Mouse (Mus musculus) spleen, postnatal 36 days (tissue): ENCODE results near the gene Cep162.
A peak's percentile ranks its signal among the peaks of the same experiment; 100 is the strongest.

ENCODE experiments used
- DNase-seq, 2 experiments: peaks; one replicate each; pipeline ENCODE4 v3.0.0; 2022; ENCODE audit warnings: low spot score in 2 of 2, mixed read lengths in 1 of 2

Gene Cep162

GRCm38 (mm10) chr9:87254903-87255695 is at the start of gene Cep162:
Gene Cep162 (minus strand): TSS chr9:87255536.
- peak; percentile 83 for DNase-seq

GRCm38 (mm10) chr9:87303196-87303595 is 47.9 kb upstream of the Cep162 start:
- no peak for DNase-seq

DNA sequence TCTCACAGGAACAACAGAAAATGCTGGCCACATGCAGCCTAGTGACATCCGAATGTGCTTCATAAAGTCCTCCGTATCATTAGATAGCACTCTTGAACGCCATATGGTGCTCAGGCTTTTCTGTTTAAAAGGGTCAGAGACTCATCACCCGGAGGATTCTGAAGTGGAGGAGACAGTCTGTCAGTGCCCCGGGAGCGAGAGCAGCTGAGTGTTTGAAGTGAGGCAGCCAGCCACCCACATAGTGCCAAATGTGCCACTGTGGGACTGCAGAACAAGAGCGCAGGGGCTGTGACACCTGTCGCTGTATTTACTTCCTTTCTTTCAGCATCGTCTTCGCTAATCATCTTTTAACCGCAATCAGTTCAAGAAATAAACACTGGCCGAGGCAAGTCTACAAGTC is 43.6 kb upstream of the Cep162 start:
- no peak for DNase-seq

DNA sequence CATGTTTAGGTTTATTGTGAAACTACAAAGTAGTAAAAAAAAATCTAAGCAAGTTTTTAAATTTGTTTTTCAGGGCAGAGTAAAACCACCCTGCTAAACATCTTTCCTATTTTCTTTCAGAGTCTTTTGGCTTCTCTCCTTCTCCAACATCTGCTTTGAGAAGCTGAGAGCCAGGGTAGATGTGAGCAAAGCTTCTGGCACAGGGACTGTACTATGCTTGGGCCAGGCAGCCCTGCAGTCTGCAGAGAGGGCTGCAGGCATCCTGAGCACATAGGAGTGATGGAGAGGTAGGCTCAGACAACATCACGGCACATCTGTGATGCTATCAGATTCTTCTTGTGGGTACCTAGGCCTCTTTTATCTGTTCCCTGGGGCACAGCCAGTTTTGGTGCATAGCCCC is 42.2 kb upstream of the Cep162 start:
- no peak for DNase-seq

DNA sequence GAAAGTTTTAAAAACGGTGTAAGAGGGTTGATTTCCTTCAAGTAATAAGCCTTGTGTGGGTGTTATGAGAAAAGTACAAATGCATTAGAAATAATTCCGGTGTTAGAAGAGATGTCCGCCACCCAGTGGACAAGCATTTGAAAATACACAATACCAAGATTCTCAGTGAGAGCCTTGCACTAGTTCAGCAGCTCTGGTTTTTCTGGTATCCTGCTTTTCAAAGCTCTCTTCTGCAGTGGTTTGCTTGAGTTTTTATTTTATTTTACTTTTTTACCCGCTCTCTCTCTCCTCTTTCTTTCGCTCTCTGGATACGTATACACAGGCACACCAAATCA is 327 bp upstream of the Cep162 start:
- DNase-seq, result no peak

GRCm38 (mm10) chr9:87248118-87248517 is 7.2 kb downstream of the Cep162 start:
- DNase-seq, result no peak

DNA sequence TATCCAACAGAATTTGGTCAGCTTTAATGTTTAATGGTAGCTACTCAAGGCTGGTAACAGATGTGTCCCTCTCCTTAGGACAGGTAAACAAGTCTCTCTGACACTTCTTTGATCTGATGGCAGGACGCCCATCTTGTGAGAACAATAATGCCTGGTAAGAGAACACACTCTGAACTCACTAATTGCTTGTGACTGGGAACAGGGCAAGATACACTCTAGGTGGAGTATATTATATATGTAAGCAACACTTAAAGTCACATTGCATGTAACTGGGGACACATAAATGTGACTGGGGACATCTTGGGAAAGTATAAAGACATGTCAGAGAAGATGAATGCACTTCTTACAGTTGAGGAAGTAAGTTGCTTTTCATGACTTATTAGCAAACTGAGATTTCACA is 7.7 kb downstream of the Cep162 start:
- no peak for DNase-seq

DNA sequence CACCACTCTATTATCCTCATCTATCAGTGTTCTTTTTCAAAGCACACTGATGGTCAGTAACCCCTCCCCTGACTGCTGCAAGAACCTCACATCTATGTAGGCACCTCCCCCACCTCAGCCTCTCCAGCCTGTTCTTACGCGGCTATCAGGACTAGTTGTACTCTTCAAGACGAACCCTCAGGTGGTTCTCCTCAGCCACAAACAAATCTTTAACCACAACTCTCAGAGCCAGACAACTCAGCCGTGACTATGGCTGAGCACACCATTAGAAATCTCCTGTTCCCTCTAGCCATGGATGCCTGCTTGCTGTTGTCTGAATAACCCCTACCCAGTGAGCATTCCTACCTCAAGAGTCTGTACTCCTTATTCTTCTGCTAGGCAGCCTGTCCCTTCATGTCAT is 42.1 kb downstream of the Cep162 start:
- DNase-seq, result no peak

DNA sequence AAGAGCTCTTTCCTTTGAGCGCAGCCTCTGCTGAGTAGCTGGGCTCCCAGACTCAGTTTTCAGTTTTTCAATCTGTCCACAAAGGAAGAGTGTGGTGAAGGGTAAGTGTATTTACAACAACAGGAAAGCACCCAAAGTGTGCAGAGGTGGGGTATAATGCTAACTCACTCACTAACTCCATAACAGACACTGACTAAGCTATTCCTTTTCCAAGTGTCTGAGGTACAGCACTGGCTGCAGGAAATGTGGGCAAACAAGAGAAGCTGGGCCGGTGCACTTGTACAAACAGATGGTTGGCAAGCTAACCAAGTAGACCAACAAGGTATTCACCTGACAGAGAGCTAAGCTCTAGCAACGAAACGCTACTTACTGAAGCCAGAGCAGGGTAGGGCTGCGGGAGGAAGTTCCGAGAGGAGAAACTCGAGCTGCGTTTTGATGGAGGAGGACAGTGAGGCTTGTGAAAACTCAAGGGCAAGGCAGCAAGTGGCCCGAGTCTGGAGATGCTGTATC is 44.5 kb downstream of the Cep162 start:
- no peak for DNase-seq

DNA sequence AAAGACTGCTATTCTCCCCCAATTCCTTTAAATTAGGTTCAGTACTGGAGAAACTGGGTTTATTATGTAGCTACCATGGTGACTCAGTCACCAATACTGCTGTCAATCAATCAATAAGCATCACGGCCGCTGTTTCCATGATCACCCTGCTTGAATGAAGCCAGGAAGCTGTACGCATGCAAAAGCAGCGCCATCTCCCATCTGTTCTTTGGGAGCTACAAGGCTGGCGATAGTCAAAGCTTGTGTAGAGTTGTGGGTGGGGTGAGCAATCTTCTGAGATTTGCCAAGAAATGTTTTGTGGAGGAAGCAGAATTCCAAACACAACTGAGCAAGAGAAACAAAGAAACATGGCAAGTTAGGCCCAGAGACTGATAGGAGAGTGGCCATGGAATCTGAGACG is 52.9 kb downstream of the Cep162 start:
- DNase-seq, result no peak

DNA sequence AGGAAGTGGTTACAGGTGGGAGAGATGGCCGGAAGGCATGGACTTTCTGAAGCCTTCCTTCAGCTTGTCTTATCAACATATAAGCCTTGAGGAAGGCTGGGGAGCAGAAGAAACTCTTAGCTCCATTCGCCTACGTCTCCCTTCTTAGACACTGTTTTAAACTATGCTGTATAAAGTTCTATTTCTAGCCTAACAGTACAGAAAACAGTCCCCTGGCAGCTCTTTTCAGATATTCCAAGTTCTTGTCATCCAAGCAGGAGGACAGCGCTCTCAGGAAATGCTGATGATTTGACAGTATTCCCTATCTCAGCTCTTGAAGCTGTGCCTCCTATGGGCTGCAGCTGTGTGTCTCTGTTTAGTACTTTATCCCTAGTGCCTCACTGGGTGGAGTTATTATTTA is 54.4 kb downstream of the Cep162 start:
- no peak for DNase-seq

DNA sequence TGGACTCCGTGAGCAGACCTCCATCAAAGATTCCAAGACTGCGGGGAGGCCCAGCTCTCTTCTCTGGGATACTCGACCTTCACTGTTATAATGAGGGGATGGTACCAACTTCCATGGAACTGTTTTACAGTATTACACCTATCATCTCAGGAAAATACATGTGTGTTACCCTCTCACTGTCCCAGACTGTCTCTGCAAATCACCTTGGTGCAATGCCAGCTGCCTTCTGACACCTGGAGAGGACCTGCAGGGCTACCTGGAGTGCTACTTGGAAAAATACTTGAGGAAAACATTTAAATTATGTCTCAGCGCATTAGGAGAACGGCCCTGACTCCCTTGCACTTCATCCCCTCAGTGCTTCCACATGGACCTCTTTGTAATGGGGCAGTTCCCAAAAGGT is 54.9 kb downstream of the Cep162 start:
- no peak for DNase-seq

GRCm38 (mm10) chr9:87198036-87198435 is 57.3 kb downstream of the Cep162 start:
- no peak for DNase-seq

DNA sequence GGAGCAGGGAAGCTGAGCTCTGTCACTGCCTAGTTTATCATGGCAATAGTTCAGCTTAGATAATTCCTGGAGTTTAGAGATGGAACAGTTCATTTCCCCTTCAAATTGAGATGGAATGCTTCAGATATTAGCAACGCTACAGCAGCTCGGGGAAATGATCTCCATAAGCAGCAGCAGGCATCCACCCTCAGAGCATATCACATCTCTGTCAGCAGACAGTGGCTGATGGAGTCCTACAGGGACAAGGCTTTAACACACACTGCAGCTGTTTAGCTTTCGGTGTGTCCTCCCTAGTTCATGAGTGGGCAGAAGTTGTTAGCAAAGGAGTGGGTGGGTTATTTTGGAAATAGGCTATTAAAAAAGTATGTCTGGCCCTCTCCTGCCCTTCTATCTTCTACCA is 58.1 kb downstream of the Cep162 start:
- DNase-seq, result no peak

GRCm38 (mm10) chr9:87193721-87194120 is 61.6 kb downstream of the Cep162 start:
- no peak for DNase-seq

DNA sequence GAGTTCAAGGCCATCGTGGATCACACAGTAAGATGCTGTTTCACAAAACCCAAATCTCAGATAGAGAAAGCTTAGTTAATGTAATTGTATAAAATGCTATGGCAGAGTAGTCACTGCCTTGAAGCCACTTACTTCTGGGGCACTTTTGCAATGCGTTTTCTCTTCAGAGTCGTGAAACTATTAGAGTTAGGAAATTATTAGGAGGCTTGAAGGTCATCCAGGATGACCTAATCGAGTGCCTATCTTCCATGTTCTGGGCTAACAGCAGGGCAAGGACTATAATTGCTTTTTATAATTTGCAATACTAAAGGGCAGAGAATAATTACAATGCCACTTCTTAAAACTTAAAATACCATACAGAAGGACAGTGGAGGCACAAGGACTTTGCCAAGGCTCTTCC is 68.0 kb downstream of the Cep162 start:
- no peak for DNase-seq

DNA sequence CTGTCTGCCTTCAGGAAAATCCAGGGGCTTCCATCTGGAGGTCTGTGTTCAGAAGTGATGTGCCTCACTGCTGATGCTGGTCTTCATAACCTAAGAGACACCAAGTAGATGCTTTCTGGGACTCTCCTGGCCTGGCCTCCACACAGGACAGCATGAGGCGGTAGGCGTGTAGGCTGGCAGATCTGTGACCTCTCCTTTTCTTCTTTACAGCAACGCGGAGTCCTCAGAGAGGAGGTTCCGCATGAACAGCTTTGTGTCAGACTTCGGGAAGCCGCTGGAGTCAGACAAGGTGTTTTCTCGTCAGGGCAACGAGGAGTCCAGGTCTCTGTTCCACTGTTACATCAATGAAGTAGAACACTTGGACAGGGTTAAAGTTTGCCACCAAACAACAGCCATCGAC is 73.1 kb downstream of the Cep162 start:
- DNase-seq, result no peak

DNA sequence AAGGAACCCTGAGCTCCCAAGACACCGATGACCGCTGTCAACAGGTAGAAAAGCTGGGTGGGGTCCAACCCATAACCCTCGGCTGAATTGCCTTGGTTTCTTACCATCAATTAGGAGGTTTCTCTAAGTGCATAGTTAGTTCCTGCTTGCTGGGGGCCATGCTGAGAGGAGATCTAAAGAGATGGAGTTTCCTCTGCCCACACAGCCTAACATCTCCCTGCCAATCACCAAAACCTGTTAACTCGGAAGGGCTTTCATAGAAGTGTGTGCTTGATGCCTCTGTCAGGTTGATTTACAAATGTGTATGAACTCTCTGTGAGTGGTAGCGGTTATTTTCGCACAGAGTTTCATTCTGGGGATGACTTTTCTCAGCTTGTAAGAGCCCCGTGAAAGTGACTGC is 76.8 kb downstream of the Cep162 start:
- DNase-seq, result no peak

- DNase-seq, result no peak
Observed at GRCm38 (mm10) chr9:87171517-87171916, 83.8 kb downstream of the Cep162 start.

GRCm38 (mm10) chr9:87170891-87171290 is 84.4 kb downstream of the Cep162 start:
- no peak for DNase-seq

DNA sequence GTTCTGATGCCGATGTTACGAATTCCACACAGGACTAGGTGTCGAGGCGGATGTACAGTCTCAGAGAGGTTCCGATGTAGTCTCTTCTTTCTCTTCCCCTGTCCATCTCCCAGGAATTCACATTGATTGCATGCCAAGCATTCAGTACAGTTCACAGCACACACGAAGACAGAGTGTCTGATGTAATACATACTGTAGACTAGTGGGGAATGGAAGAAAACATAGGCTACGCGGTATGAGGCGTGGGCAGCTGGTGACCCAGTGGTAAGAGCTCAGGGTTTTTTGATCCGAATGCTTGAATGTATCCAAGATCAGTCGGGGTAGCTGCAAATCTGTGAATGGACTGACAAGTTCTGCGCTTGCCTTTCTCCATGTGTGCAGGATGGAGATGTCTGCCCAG is 86.2 kb downstream of the Cep162 start:
- no peak for DNase-seq

DNA sequence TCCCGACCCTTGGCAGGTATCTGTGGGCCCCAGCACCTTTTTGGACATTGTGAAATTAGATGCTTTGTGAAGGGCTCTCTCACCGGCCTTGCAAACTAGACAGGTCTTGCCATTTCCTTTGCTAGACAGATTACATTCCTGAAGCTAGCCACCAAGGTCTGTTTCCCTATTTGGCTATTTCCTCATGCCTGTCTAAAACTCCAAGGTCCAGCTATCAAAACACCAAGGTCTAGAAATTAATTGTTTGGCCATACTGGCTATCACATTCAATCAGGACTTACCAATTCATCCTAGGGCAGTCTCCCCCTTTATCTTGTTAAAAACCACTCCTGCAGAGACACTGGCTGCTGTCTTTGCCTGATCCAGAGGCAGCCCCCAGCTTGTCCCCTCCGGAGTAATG is 87.3 kb downstream of the Cep162 start:
- DNase-seq, result no peak

GRCm38 (mm10) chr9:87167001-87167830 is 88.1 kb downstream of the Cep162 start:
- no peak for DNase-seq
